In the genomic region with DNA sequence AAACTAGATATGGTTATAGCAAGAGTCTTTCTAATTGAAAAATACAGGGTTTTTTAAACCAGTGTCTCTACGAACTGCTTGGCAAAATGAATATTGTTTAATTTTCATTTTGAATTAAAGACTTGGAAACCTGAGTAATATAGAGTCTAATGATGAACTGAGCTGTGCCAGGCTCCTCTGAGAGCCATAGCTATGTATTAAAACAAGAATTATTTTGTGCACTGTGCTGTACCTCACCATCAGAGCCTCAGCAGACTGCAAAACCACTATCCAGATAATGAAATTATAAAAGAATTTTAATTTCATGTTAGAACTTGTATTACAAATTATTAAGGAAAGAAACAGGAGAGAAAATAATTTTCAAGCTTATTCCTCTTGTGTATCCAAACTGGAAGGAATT, we compare ENCODE assay signal across 17 mouse cellular contexts.
"Had no signal": no experiment of that assay in that cellular context is flagged by ENCODE, and none has a peak within 500 bp of the region (broad histone marks: within the 10 kb centered on the region; RNA-seq: fewer than 3 reads in every experiment).

No protein-coding gene starts in this region.

- DNase-seq: retina, postnatal 1 day; right cerebral cortex, adult 18-20 months; right cerebral cortex, postnatal 14 days; right cerebral cortex, postnatal 25 days; right cerebral cortex, postnatal 4 days; spleen, adult 18-20 months; thymus, adult 18-20 months; thymus, adult 2 months; thymus, postnatal 14 days; thymus, postnatal 25 days; thymus, postnatal 36 days; thymus, postnatal 4 days had no signal

- H3K36me3 ChIP-seq: neural tube, embryonic 12.5 days; neural tube, embryonic 13.5 days; neural tube, embryonic 15.5 days; stomach, embryonic 15.5 days had no signal

- H3K4me3 ChIP-seq: neural tube, embryonic 12.5 days; neural tube, embryonic 13.5 days; neural tube, embryonic 15.5 days; stomach, embryonic 15.5 days had no signal

- H3K4me1 ChIP-seq: neural tube, embryonic 12.5 days; neural tube, embryonic 13.5 days; stomach, embryonic 15.5 days had no signal

- H3K4me2 ChIP-seq: neural tube, embryonic 12.5 days; neural tube, embryonic 13.5 days; neural tube, embryonic 15.5 days; stomach, embryonic 15.5 days had no signal

- H3K9ac ChIP-seq: neural tube, embryonic 12.5 days; neural tube, embryonic 13.5 days; neural tube, embryonic 15.5 days; stomach, embryonic 15.5 days had no signal

- H3K9me3 ChIP-seq: neural tube, embryonic 12.5 days; neural tube, embryonic 13.5 days; neural tube, embryonic 15.5 days; stomach, embryonic 15.5 days had no signal

- H3K27me3 ChIP-seq: neural tube, embryonic 12.5 days; neural tube, embryonic 13.5 days; neural tube, embryonic 15.5 days; stomach, embryonic 15.5 days had no signal

- H3K27ac ChIP-seq: neural tube, embryonic 12.5 days; neural tube, embryonic 13.5 days; neural tube, embryonic 15.5 days; stomach, embryonic 15.5 days; stomach, postnatal 0 days had no signal
